Mouse (Mus musculus) spleen, embryonic (tissue): Measurements from ENCODE around the gene Cdc42ep3.

Experiments
- CTCF ChIA-PET: fragments of 350-600 bp; sonication (Branson Sonifier 250); formaldehyde crosslinking; loops from one replicate; lab custom pipeline; 2022; lab: Charles Lee

Gene Cdc42ep3

GRCm38 (mm10) chr17:79354444-79355270 lies at the start of gene Cdc42ep3:
TSS of gene Cdc42ep3 (minus strand) at chr17:79355091.
- CTCF ChIA-PET, result no interaction called here

GRCm38 (mm10) chr17:79400356-79400755 lies 45.5 kb upstream of the Cdc42ep3 start:
- CTCF ChIA-PET, result no interaction called here

- CTCF ChIA-PET, result interaction anchor here (0.6 kb wide), 1 partner anchor 22 kb away, joined by 3 read pairs; no protein-coding TSS in a partner anchor
Observed at GRCm38 (mm10) chr17:79398416-79398815, 43.5 kb upstream of the Cdc42ep3 start.

- CTCF ChIA-PET, result no interaction called here
Observed at GRCm38 (mm10) chr17:79394799-79395198, 39.9 kb upstream of the Cdc42ep3 start.

- CTCF ChIA-PET, result no interaction called here
Observed at GRCm38 (mm10) chr17:79393886-79394285, 39.0 kb upstream of the Cdc42ep3 start.

GRCm38 (mm10) chr17:79387465-79388066 lies 32.7 kb upstream of the Cdc42ep3 start:
- CTCF ChIA-PET, result no interaction called here

GRCm38 (mm10) chr17:79381485-79381884 lies 26.6 kb upstream of the Cdc42ep3 start:
- CTCF ChIA-PET, result no interaction called here

GRCm38 (mm10) chr17:79379191-79379590 lies 24.3 kb upstream of the Cdc42ep3 start:
- CTCF ChIA-PET, result no interaction called here

- CTCF ChIA-PET, result no interaction called here
Observed at GRCm38 (mm10) chr17:79376434-79377210, 21.7 kb upstream of the Cdc42ep3 start.

GRCm38 (mm10) chr17:79372973-79373372 lies 18.1 kb upstream of the Cdc42ep3 start:
- CTCF ChIA-PET, result interaction anchor here (0.6 kb wide), 1 partner anchor 32 kb away, joined by 9 read pairs; no protein-coding TSS in a partner anchor

- CTCF ChIA-PET, result no interaction called here
Observed at GRCm38 (mm10) chr17:79364749-79365450, 10.0 kb upstream of the Cdc42ep3 start.

GRCm38 (mm10) chr17:79356071-79356601 lies 1.2 kb upstream of the Cdc42ep3 start:
- CTCF ChIA-PET, result no interaction called here

GRCm38 (mm10) chr17:79355271-79355991 lies 540 bp upstream of the Cdc42ep3 start:
- CTCF ChIA-PET, result no interaction called here

GRCm38 (mm10) chr17:79354174-79354443 lies 782 bp downstream of the Cdc42ep3 start:
- CTCF ChIA-PET, result interaction anchor here (0.7 kb wide), 1 partner anchor 1279 kb away, joined by 5 read pairs; no protein-coding TSS in a partner anchor

- CTCF ChIA-PET, result interaction anchor here (0.7 kb wide), 1 partner anchor 1279 kb away, joined by 5 read pairs; no protein-coding TSS in a partner anchor
Observed at GRCm38 (mm10) chr17:79353446-79354173, 1.3 kb downstream of the Cdc42ep3 start.

- CTCF ChIA-PET, result no interaction called here
Observed at GRCm38 (mm10) chr17:79350751-79351191, 4.1 kb downstream of the Cdc42ep3 start.

- CTCF ChIA-PET, result no interaction called here
Observed at GRCm38 (mm10) chr17:79349371-79349770, 5.5 kb downstream of the Cdc42ep3 start.

- CTCF ChIA-PET, result no interaction called here
Observed at GRCm38 (mm10) chr17:79347920-79348589, 6.8 kb downstream of the Cdc42ep3 start.

GRCm38 (mm10) chr17:79347291-79347690 lies 7.6 kb downstream of the Cdc42ep3 start:
- CTCF ChIA-PET, result no interaction called here
